Mouse (Mus musculus) C2C12 (cell line): ENCODE measurements around the gene Pbx4. TPM values are rescaled to one million over a fixed set of nuclear protein-coding genes. Genes with fewer than 3 reads are reported as not detected.

ENCODE experiments used
- H3K27me3 ChIP-seq: one replicate; pipeline ENCODE4 v1.6.1; 2011; ENCODE audit not compliant: control insufficient read depth, insufficient read depth, insufficient read length
- H3K36me3 ChIP-seq: one replicate; pipeline ENCODE4 v1.6.1; 2011; ENCODE audit not compliant: control insufficient read depth, insufficient read depth
- H3K4me3 ChIP-seq: one replicate; pipeline ENCODE4 v1.5.1; 2011; ENCODE audit warnings: mild to moderate bottlenecking, control low read depth; ENCODE audit not compliant: poor library complexity, insufficient read depth, severe bottlenecking
- H3K79me2 ChIP-seq: one replicate; pipeline ENCODE4 v1.6.1; 2011; ENCODE audit not compliant: control insufficient read depth, insufficient read depth
- H3K79me3 ChIP-seq: one replicate; pipeline ENCODE4 v1.6.1; 2011; ENCODE audit warnings: low read depth, control low read depth
- H3ac ChIP-seq: one replicate; pipeline ENCODE3; 2011; ENCODE audit warnings: low read depth; ENCODE audit not compliant: control insufficient read depth, insufficient read length
- CEBPB ChIP-seq: IDR thresholded peaks from one replicate; pipeline ENCODE4 v1.6.1; 2011; ENCODE audit warnings: low read depth, mild to moderate bottlenecking, control low read depth, moderate library complexity
- CTCF ChIP-seq: IDR thresholded peaks from one replicate; pipeline ENCODE4 v1.5.1; 2011; ENCODE audit not compliant: control insufficient read depth, insufficient read depth, insufficient read length
- FOSL1 ChIP-seq: IDR thresholded peaks from one replicate; pipeline ENCODE4 v1.8.0; 2011; ENCODE audit warnings: mild to moderate bottlenecking, low read length; ENCODE audit not compliant: poor library complexity, insufficient read depth, severe bottlenecking
- MAX ChIP-seq: IDR thresholded peaks from one replicate; pipeline ENCODE4 v1.6.1; 2011; ENCODE audit warnings: mild to moderate bottlenecking, control low read depth
- MYOD1 ChIP-seq: IDR thresholded peaks from one replicate; pipeline ENCODE4 v1.6.1; 2011; ENCODE audit warnings: low read depth; ENCODE audit not compliant: control insufficient read depth, insufficient read length
- MYOG ChIP-seq: IDR thresholded peaks from one replicate; pipeline ENCODE4 v1.6.1; 2011; ENCODE audit not compliant: control insufficient read depth, insufficient read length; ENCODE audit errors: extremely low read depth
- USF1 ChIP-seq: IDR thresholded peaks from one replicate; pipeline ENCODE4 v1.6.1; 2011; ENCODE audit warnings: low read depth, mild to moderate bottlenecking, control low read depth, moderate library complexity
- polyA plus RNA-seq: library from polyadenylated mRNA; unstranded; fragments of >200 nt; fragmentation: generic; extraction: Trizol; gene quantifications from one replicate; pipeline ENCODE4 v1.2.1, GENCODE M21; 2012; ENCODE audit warnings: missing spikeins

Gene Pbx4
- polyA plus RNA-seq, 1 experiment = 1.6 TPM

DNA sequence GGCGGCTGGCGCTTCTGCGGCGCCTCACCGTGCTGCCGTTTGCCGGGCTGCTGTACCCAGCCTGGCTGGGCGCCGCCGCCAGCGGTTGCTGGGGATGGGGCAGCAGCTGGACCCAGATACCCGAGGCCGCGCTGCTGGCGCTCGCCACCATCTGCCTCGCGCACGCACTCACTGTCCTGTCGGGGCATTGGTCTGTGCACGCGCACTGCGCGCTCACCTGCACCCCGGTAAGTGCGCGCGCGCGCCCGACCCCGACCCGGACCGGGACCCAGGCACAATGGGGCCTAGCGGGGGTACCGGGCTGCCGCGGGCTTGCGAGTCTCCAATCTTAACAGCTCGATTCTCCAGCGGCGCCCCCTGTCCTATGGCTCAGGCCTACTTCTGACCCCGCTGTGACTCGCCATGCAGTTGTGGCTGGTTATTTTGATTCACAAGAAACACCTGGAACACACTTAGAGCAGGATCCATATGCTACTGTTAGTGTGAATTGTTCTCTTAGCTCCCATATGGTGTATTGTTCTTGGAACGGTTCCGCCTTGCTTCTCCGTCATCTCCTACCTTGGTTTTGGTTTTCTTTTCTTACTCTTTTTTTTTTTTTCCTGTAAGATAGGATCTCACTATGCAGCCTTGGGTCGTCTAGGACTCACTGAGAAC lies 40.7 kb upstream of the Pbx4 start:
- Histone ChIP-seq H3K79me3 (peaks cover 29% of the 10 kb centered on the region), H3K27me3 (no peaks in the 10 kb centered on the region), H3K36me3 (peaks cover 37% of the 10 kb centered on the region), H3ac (peak overlapping the region; percentile 96), H3K79me2 (peaks cover 47% of the 10 kb centered on the region), H3K4me3 (peak overlapping the region; percentile 89)
- TF ChIP-seq CTCF (no peak), MYOG (no peak), USF1 (no peak), CEBPB (no peak), MYOD1 (no peak), MAX (no peak), FOSL1 (no peak)

DNA sequence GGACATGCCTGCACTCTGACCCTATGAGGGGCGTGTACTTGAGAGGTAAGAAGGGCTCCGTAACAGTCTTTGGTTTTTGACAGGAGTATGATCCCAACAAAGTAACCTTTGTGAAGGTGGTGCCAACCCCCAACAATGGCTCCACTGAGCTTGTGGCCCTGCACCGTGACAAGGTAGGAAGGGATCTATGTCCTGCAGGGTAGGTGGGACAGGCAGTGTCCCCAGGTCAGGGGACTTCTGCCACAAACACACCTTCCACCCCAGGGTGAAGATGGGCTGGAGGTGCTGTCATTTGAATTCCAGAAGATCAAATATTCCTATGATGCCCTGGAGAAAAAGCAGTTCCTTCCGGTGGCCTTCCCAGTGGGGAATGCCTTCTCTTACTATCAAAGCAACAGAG lies 38.6 kb upstream of the Pbx4 start:
- TF ChIP-seq FOSL1 (no peak), MYOG (no peak), MAX (no peak), MYOD1 (no peak), CEBPB (no peak), CTCF (no peak), USF1 (no peak)
- Histone ChIP-seq H3K79me3 (peaks cover 29% of the 10 kb centered on the region), H3K79me2 (peaks cover 47% of the 10 kb centered on the region), H3K27me3 (no peaks in the 10 kb centered on the region), H3K36me3 (peaks cover 56% of the 10 kb centered on the region), H3ac (no peak overlapping the region), H3K4me3 (no peak overlapping the region)

DNA sequence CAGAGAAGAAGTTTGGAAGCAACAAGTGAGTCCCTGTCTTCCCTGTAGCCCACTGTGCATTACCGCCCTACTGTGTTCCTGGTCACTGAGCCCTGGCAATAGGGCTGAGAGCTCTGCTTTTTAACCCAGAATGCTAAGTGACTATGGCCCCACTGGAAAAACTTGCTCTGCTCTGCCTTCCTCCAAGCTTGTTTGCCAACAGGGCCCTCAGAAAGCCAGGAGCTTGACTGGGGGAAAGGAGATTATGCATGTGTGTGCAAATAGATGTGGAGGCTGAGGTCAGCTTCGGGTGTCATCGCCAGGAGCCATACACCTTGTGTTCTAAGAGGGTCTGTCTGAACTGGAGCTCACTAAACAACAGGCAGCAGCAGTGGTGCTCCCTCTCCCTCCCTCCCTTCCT lies 38.2 kb upstream of the Pbx4 start:
- Histone ChIP-seq H3K79me3 (peaks cover 29% of the 10 kb centered on the region), H3K4me3 (no peak overlapping the region), H3K79me2 (peaks cover 47% of the 10 kb centered on the region), H3K27me3 (no peaks in the 10 kb centered on the region), H3K36me3 (peaks cover 60% of the 10 kb centered on the region), H3ac (no peak overlapping the region)
- no peak for TF ChIP-seq USF1
- TF ChIP-seq CEBPB = no peak
- TF ChIP-seq FOSL1 = no peak
- TF ChIP-seq MYOG = no peak
- TF ChIP-seq MYOD1 = no peak
- no peak for TF ChIP-seq MAX
- no peak for TF ChIP-seq CTCF

DNA sequence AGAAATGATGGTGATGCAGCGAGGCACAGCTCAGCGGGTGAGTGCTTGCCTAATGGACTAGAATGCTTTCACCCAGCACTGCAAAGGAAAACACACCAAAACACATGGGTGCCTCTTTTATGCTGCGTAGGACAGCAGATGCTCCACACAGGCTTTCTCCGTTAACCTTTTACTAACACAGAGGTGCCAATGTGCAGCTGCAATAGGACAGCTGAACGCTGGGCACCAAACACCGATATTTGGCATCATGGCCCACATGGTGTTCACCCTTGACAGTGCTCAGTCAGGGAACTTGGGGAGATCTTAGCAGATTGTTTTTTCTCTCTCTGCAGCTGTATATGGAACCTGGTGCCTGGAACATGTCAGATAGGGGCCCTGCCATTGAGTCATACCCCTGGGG lies 37.4 kb upstream of the Pbx4 start:
- H3ac ChIP-seq = no peak overlapping the region
- TF ChIP-seq USF1 (no peak), MYOD1 (no peak), MYOG (no peak), FOSL1 (no peak), CEBPB (no peak), MAX (no peak), CTCF (no peak)
- H3K79me2 ChIP-seq = peaks cover 47% of the 10 kb centered on the region
- H3K4me3 ChIP-seq = no peak overlapping the region
- H3K27me3 ChIP-seq = no peaks in the 10 kb centered on the region
- peaks cover 67% of the 10 kb centered on the region for H3K36me3 ChIP-seq
- H3K79me3 ChIP-seq = peaks cover 29% of the 10 kb centered on the region

DNA sequence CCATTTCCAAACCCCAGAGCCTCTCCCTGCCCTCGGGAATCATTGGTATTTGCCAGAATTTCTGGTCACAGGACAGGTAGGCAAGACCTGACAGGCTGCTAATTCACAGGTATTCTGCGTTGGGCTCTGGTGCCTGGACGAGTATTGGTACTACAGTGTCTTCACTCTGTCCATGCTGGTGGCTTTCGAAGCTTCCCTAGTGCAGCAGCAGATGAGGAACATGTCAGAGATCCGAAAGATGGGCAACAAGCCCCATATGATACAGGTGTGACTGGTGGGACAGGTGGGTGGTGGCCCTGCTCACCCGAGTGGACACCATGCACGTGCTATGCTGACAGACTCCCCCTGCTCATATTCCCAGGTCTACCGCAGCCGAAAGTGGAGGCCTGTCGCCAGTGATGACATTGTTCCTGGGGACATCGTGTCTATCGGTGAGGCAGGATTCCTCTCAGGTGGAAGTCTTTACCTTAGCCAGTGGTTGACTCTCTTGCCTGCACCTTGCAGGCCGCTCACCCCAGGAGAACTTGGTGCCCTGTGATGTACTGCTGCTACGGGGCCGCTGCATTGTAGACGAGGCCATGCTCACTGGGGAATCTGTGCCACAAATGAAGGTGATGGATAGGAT lies 35.5 kb upstream of the Pbx4 start:
- Histone ChIP-seq H3ac (no peak overlapping the region), H3K36me3 (peaks cover 82% of the 10 kb centered on the region), H3K79me3 (peaks cover 23% of the 10 kb centered on the region), H3K27me3 (no peaks in the 10 kb centered on the region), H3K4me3 (no peak overlapping the region), H3K79me2 (peaks cover 37% of the 10 kb centered on the region)
- TF ChIP-seq USF1 (no peak), MYOD1 (no peak), MAX (no peak), MYOG (no peak), FOSL1 (no peak), CEBPB (no peak), CTCF (no peak)

- Histone ChIP-seq H3K4me3 (no peak overlapping the region), H3K79me3 (peaks cover 15% of the 10 kb centered on the region), H3ac (no peak overlapping the region), H3K79me2 (peaks cover 29% of the 10 kb centered on the region), H3K36me3 (peaks cover 89% of the 10 kb centered on the region), H3K27me3 (no peaks in the 10 kb centered on the region)
- TF ChIP-seq MYOG = no peak
- no peak for TF ChIP-seq MYOD1
- no peak for TF ChIP-seq CEBPB
- TF ChIP-seq MAX = no peak
- no peak for TF ChIP-seq CTCF
- TF ChIP-seq USF1 = no peak
- no peak for TF ChIP-seq FOSL1
Observed at GRCm38 (mm10) chr8:69797661-69798060, 34.6 kb upstream of the Pbx4 start.
